Mouse (Mus musculus): ENCODE results near the gene Amy2a2.
"Not testable (repeated sequence)": the region's sequence is repeated elsewhere in the genome, so short reads cannot be mapped to it uniquely, and the experiment has no call there.

Gene Amy2a2

GRCm38 (mm10) chr3:113356558-113356957, at the start of gene Amy2a2:
TSS of gene Amy2a2 (minus strand) at chr3:113356658.
- not testable (repeated sequence) for DNase-seq

- DNase-seq, result not testable (repeated sequence)
These were observed 11.0 kb downstream of the Amy2a2 start for GRCm38 (mm10) chr3:113345484-113345883.

GRCm38 (mm10) chr3:113323952-113324351, 32.5 kb downstream of the Amy2a2 start, which contains the start of gene Amy2a3:
TSS of gene Amy2a3 (minus strand) at chr3:113324052.
- DNase-seq, result not testable (repeated sequence)

- not testable (repeated sequence) for DNase-seq
These were observed 43.5 kb downstream of the Amy2a2 start for GRCm38 (mm10) chr3:113312937-113313336.

All from kidney, adult 11 months (tissue).